Mouse (Mus musculus) heart, embryonic 14.5 days (tissue): Measurements from ENCODE around the gene Sema4g. TPM values are rescaled to one million over a fixed set of nuclear protein-coding genes. Genes with fewer than 3 reads are reported as not detected.

Experiments used
- ATAC-seq: fragments of 200-750 bp; cut with Nextera tagmentation; 2 replicates; pipeline ENCODE4 v1.8.0; 2017; ENCODE audit warnings: low read depth, moderate TSS enrichment; ENCODE audit not compliant: insufficient number of reproducible peaks, insufficient read depth, low FRiP score
- H3K27ac ChIP-seq, 2 experiments: fragments of 200-500 bp in 1 of 2; fragments of 300-500 bp in 1 of 2; sonication (generic) in 1 of 2; replicated peaks in 1 of 2; 2 replicates each; pipeline ENCODE4 v1.5.1; 2012 to 2014; ENCODE audit warnings: low read depth in 2 of 2, low read length in 2 of 2, control low read depth in 1 of 2, mild to moderate bottlenecking in 1 of 2, mixed read lengths in 1 of 2; ENCODE audit not compliant: control insufficient read depth in 1 of 2, insufficient read depth in 1 of 2
- H3K27me3 ChIP-seq: fragments of 300-500 bp; sonication (generic); 2 replicates; pipeline ENCODE4 v1.6.1; 2014; ENCODE audit warnings: mild to moderate bottlenecking, low read length, control low read depth; ENCODE audit not compliant: control insufficient read depth, insufficient read depth
- H3K36me3 ChIP-seq: fragments of 300-500 bp; sonication (generic); 2 replicates; pipeline ENCODE4 v1.6.1; 2014; ENCODE audit warnings: mild to moderate bottlenecking, control low read depth, low read length, mixed read lengths; ENCODE audit not compliant: control insufficient read depth, insufficient read depth
- H3K4me1 ChIP-seq, 2 experiments: fragments of 200-500 bp in 1 of 2; fragments of 300-500 bp in 1 of 2; sonication (generic) in 1 of 2; 2 replicates each; pipeline ENCODE4 v1.6.1; 2012 to 2014; ENCODE audit warnings: low read length in 2 of 2, control low read depth in 1 of 2, mixed read lengths in 1 of 2; ENCODE audit not compliant: control insufficient read depth in 2 of 2, insufficient read depth in 2 of 2
- H3K4me2 ChIP-seq: fragments of 300-500 bp; sonication (generic); 2 replicates; pipeline ENCODE4 v1.6.1; 2014; ENCODE audit warnings: mild to moderate bottlenecking, low read length
- H3K4me3 ChIP-seq, 2 experiments: fragments of 200-500 bp in 1 of 2; fragments of 300-500 bp in 1 of 2; sonication (generic) in 1 of 2; 2 replicates each; pipeline ENCODE4 v1.5.1; 2012 to 2014; ENCODE audit warnings: low read length in 2 of 2, mild to moderate bottlenecking in 2 of 2, control low read depth in 1 of 2, low read depth in 1 of 2, moderate library complexity in 1 of 2; ENCODE audit not compliant: control insufficient read depth in 1 of 2, insufficient read depth in 1 of 2
- H3K9ac ChIP-seq: fragments of 300-500 bp; sonication (generic); 2 replicates; pipeline ENCODE4 v1.6.1; 2014; ENCODE audit warnings: mild to moderate bottlenecking, low read length
- H3K9me3 ChIP-seq: fragments of 300-500 bp; sonication (generic); 2 replicates; pipeline ENCODE4 v1.6.1; 2016; ENCODE audit warnings: low read length, control low read depth; ENCODE audit not compliant: control insufficient read depth
- WGBS: fragments of 180-500 bp; shearing (Covaris S2); extraction: QIAGEN DNeasy Blood & Tissue Kit; methylation state at CpG from one replicate; pipeline ENCODE4 v1.1.7; 2014; 5-methylcytosine and 5-hydroxymethylcytosine counted together
- polyA plus RNA-seq: library from polyadenylated mRNA; unstranded; fragments of >200 nt; fragmentation: Nextera tagmentation; extraction: Ambion mirVana; gene quantifications from 2 replicates; pipeline ENCODE4 v1.2.1, GENCODE M21; 2014

Gene Sema4g
- polyA plus RNA-seq, 1 experiment from 2014 or later: 0.92 TPM

- WGBS: 71% methylated on average over 5 of the region's 5 CpGs
- Histone ChIP-seq H3K27me3 (peaks cover 38% of the 10 kb centered on the region), H3K9ac (peak within 1 kb of the TSS; percentile 80; the same call in 1 of the 2 replicates), H3K4me3 (peak within 1 kb of the TSS; percentile 56 to 59), H3K27ac (no peak within 1 kb of the TSS), H3K4me1 (peaks cover 7 to 21% of the 10 kb centered on the region in 2 experiments), H3K36me3 (peaks cover 14% of the 10 kb centered on the region), H3K9me3 (no peaks in the 10 kb centered on the region), H3K4me2 (peak within 1 kb of the TSS; percentile 79)
- ATAC-seq: no peak
Observed at GRCm38 (mm10) chr19:45045651-45046050, 56.8 kb downstream of the Sema4g start, which contains the start of gene Pdzd7. TSS of gene Pdzd7 (minus strand) at chr19:45045717.

- Histone ChIP-seq H3K4me3 (peak overlapping the region; percentile 56 to 59), H3K4me1 (peaks cover 7 to 21% of the 10 kb centered on the region in 2 experiments), H3K4me2 (peak overlapping the region; percentile 79), H3K9me3 (no peaks in the 10 kb centered on the region), H3K27ac (peak overlapping the region; percentile 88 to 91; a peak in 3 of 4 replicates), H3K9ac (peak overlapping the region; percentile 80), H3K27me3 (peaks cover 33% of the 10 kb centered on the region), H3K36me3 (peaks cover 20% of the 10 kb centered on the region)
- 1% methylated on average over 34 of the region's 34 CpGs for WGBS
- no peak for ATAC-seq
Observed at GRCm38 (mm10) chr19:45046523-45047321, 57.8 kb downstream of the Sema4g start.

- Histone ChIP-seq H3K36me3 (peaks cover 27% of the 10 kb centered on the region), H3K9me3 (no peaks in the 10 kb centered on the region), H3K4me2 (peak within 1 kb of the TSS; percentile 79), H3K9ac (peak within 1 kb of the TSS; percentile 80), H3K4me1 (peaks cover 7 to 21% of the 10 kb centered on the region in 2 experiments), H3K27ac (peak within 1 kb of the TSS; percentile 88 to 91), H3K4me3 (peak within 1 kb of the TSS; percentile 56 to 59), H3K27me3 (peaks cover 33% of the 10 kb centered on the region)
- 0% methylated on average over 26 of the region's 26 CpGs for WGBS
- peak; percentile 74 for ATAC-seq
Observed at GRCm38 (mm10) chr19:45047417-45047934, 58.6 kb downstream of the Sema4g start, which contains the start of gene Sfxn3. TSS of gene Sfxn3 (plus strand) at chr19:45047503.

- peak; percentile 65 for ATAC-seq
- 35% methylated on average over 11 of the region's 11 CpGs for WGBS
Observed at GRCm38 (mm10) chr19:45047935-45048643, 59.2 kb downstream of the Sema4g start.

GRCm38 (mm10) chr19:45048644-45049365, 59.9 kb downstream of the Sema4g start:
- H3K4me2 ChIP-seq: peak overlapping the region; percentile 79

More at GRCm38 (mm10) chr19:45047935-45048643, 59.2 kb downstream of the Sema4g start:
- Histone ChIP-seq H3K36me3 (peaks cover 33% of the 10 kb centered on the region), H3K9me3 (no peaks in the 10 kb centered on the region), H3K4me2 (peak overlapping the region; percentile 79), H3K4me3 (peak overlapping the region; percentile 56 to 59), H3K4me1 (peaks cover 7 to 21% of the 10 kb centered on the region in 2 experiments), H3K27ac (peak overlapping the region; percentile 88 to 91), H3K9ac (peak overlapping the region; percentile 80), H3K27me3 (peaks cover 30% of the 10 kb centered on the region)

GRCm38 (mm10) chr19:45049523-45049922, 60.6 kb downstream of the Sema4g start:
- ATAC-seq: no peak
- Histone ChIP-seq H3K4me1 (peaks cover 7 to 21% of the 10 kb centered on the region in 2 experiments), H3K4me3 (no peak overlapping the region), H3K27ac (no peak overlapping the region), H3K4me2 (no peak overlapping the region), H3K9me3 (no peaks in the 10 kb centered on the region), H3K36me3 (peaks cover 46% of the 10 kb centered on the region), H3K27me3 (peaks cover 16% of the 10 kb centered on the region), H3K9ac (no peak overlapping the region)
- WGBS: 74% methylated on average over 9 of the region's 9 CpGs

More at GRCm38 (mm10) chr19:45048644-45049365, 59.9 kb downstream of the Sema4g start:
- Histone ChIP-seq H3K36me3 (peaks cover 40% of the 10 kb centered on the region), H3K27ac (peak overlapping the region; percentile 88 to 91), H3K9me3 (no peaks in the 10 kb centered on the region), H3K9ac (peak overlapping the region; percentile 80), H3K27me3 (peaks cover 23% of the 10 kb centered on the region), H3K4me1 (peaks cover 7 to 21% of the 10 kb centered on the region in 2 experiments), H3K4me3 (peak overlapping the region; percentile 56 to 59)
- no peak for ATAC-seq
- 76% methylated on average over 12 of the region's 12 CpGs for WGBS
